Mouse (Mus musculus): ENCODE results near the gene Naa16. TPM values are rescaled to one million over a fixed set of nuclear protein-coding genes. Genes with fewer than 3 reads are reported as not detected.

Naa16 gene
- polyA plus RNA-seq, 1 experiment from 2014 or later: 41.2 TPM

DNA sequence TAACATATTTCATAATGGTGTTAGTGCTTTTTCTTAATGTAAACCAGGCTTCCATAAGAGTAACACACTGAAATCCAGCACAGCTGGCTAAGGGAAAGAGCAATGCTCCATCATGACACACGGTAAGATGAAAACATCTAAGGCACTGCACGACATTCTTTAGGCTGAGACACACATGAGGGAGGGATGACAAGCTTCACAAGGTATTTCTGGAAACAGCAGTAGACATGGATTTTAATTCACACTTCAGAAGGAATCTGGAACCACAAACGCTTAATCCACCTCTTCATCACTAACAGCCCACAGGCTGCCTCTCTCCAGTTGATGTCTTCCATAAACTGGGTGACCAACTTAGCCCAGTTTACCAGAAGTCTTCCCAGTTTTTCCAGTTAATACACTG, 44.2 kb downstream of the Naa16 start:
- no peak overlapping the region for H3K4me3 ChIP-seq (ENCODE audit: low read length)
- no peak overlapping the region for H3K9ac ChIP-seq (ENCODE audit: low read length)
- H3K27ac ChIP-seq (ENCODE audit: low read length): no peak overlapping the region
- no peaks in the 10 kb centered on the region for H3K27me3 ChIP-seq (ENCODE audit: control insufficient read depth, insufficient read depth, low read depth, low read length)
- peaks cover 45% of the 10 kb centered on the region for H3K36me3 ChIP-seq (ENCODE audit: control insufficient read depth, insufficient read depth, low read length)
- no peak for ATAC-seq (ENCODE audit: low read depth)
- H3K4me2 ChIP-seq (ENCODE audit: low read depth, low read length): no peak overlapping the region
- no peaks in the 10 kb centered on the region for H3K4me1 ChIP-seq (replicated peaks; ENCODE audit: control insufficient read depth, insufficient read depth, low read length)
- WGBS: 70% methylated on average over 3 of the region's 3 CpGs
- no peaks in the 10 kb centered on the region for H3K9me3 ChIP-seq (ENCODE audit: control insufficient read depth, low read length)

DNA sequence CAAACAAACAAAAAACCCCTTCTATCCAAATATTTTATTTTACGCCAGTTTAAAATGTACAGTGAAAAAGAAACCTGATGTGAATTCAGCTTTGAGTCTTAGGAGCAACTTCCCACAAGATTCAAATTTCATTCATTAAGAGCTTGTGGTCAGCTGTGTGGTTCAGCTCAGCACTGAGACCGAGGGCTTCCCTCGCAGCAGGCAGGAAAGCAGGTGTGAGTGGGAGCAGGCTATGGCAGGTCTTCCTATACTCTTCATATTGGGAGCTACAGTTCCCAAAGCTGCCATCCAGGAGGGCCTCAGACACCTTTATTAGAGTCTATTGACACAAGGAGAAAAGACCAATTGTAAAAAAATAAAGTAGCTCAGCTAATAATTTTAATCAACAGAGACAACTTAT, 55.0 kb downstream of the Naa16 start:
- Histone ChIP-seq H3K27me3 (ENCODE audit: control insufficient read depth, insufficient read depth, low read depth, low read length) (no peaks in the 10 kb centered on the region), H3K9ac (ENCODE audit: low read length) (no peak overlapping the region), H3K9me3 (ENCODE audit: control insufficient read depth, low read length) (no peaks in the 10 kb centered on the region), H3K4me2 (ENCODE audit: low read depth, low read length) (no peak overlapping the region), H3K4me3 (ENCODE audit: low read length) (no peak overlapping the region), H3K4me1 (replicated peaks; ENCODE audit: control insufficient read depth, insufficient read depth, low read length) (0 out of 2 replicates have a peak, but pooled peaks cover 4% of the 10 kb centered on the region), H3K36me3 (ENCODE audit: control insufficient read depth, insufficient read depth, low read length) (peaks cover 32% of the 10 kb centered on the region), H3K27ac (ENCODE audit: low read length) (no peak overlapping the region)
- WGBS: 92% methylated on average over 3 of the region's 3 CpGs
- no peak for ATAC-seq (ENCODE audit: low read depth)

DNA sequence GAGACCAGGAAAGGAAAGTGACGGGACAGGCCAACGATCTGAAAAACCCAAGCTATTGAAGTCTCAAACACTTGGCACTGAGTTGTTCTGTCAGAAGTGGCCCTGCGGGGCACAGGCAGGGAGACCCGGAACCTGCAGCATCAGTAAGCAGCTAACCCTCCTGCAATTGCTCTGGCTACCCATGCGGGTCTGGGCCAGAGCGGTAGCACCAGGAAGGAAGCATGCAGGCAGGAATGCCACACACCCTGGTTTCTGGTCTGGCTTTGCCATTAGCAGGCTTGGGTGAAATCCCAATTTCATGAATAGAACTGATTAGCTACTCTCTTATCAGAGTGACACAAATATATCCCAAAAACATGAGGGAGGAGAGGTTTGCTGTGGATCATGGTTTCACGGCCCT, 58.6 kb downstream of the Naa16 start:
- 0 out of 2 replicates have a peak, but pooled peaks cover 4% of the 10 kb centered on the region for H3K4me1 ChIP-seq (replicated peaks; ENCODE audit: control insufficient read depth, insufficient read depth, low read length)
- no peaks in the 10 kb centered on the region for H3K9me3 ChIP-seq (ENCODE audit: control insufficient read depth, low read length)
- no peak overlapping the region for H3K27ac ChIP-seq (ENCODE audit: low read length)
- 0 out of 2 replicates have a peak, but pooled peaks have one; percentile 20 for ATAC-seq (ENCODE audit: low read depth)
- no peak overlapping the region for H3K9ac ChIP-seq (ENCODE audit: low read length)
- H3K27me3 ChIP-seq (ENCODE audit: control insufficient read depth, insufficient read depth, low read depth, low read length): no peaks in the 10 kb centered on the region
- no peak overlapping the region for H3K4me3 ChIP-seq (ENCODE audit: low read length)
- peaks cover 15% of the 10 kb centered on the region for H3K36me3 ChIP-seq (ENCODE audit: control insufficient read depth, insufficient read depth, low read length)
- 57% methylated on average over 7 of the region's 7 CpGs for WGBS
- H3K4me2 ChIP-seq (ENCODE audit: low read depth, low read length): no peak overlapping the region

DNA sequence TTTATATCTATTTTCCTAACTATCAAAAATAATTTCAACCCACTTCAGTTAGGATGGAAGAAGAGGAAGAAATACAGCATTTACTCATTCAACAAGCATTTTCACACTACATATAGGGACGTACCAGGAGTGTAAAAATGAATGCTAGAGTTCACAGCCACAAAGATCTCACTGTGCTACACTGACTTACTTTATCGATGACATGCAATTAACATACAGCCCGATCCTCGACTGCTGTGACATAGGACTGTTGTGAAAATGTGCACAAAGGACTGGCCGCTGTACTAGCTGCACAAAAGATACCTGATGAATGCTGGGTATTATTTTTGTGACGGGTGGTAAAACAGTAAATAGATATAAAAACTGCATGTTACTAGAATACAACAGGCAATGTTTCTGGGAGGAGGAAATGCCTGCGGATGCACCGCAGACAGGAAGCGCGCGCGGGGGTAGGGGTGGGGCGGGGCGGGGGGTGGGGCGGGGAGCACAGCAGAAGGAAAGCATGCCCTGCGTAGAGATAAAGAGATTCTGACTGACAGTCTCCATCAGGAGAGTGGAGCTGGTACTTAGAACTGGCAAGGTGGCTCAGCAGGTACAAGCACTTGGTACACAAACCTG, 59.5 kb downstream of the Naa16 start:
- Histone ChIP-seq H3K4me3 (ENCODE audit: low read length) (peak overlapping the region; percentile 11), H3K4me1 (replicated peaks; ENCODE audit: control insufficient read depth, insufficient read depth, low read length) (0 out of 2 replicates have a peak, but pooled peaks cover 4% of the 10 kb centered on the region), H3K9me3 (ENCODE audit: control insufficient read depth, low read length) (no peaks in the 10 kb centered on the region), H3K4me2 (ENCODE audit: low read depth, low read length) (peak overlapping the region; percentile 16), H3K9ac (ENCODE audit: low read length) (no peak overlapping the region), H3K27me3 (ENCODE audit: control insufficient read depth, insufficient read depth, low read depth, low read length) (no peaks in the 10 kb centered on the region), H3K27ac (ENCODE audit: low read length) (no peak overlapping the region), H3K36me3 (ENCODE audit: control insufficient read depth, insufficient read depth, low read length) (peaks cover 7% of the 10 kb centered on the region; the same call in 1 of the 2 replicates)
- ATAC-seq (ENCODE audit: low read depth): peak; percentile 59; the same call in 1 of the 2 replicates
- WGBS: 48% methylated on average over 16 of the region's 16 CpGs

DNA sequence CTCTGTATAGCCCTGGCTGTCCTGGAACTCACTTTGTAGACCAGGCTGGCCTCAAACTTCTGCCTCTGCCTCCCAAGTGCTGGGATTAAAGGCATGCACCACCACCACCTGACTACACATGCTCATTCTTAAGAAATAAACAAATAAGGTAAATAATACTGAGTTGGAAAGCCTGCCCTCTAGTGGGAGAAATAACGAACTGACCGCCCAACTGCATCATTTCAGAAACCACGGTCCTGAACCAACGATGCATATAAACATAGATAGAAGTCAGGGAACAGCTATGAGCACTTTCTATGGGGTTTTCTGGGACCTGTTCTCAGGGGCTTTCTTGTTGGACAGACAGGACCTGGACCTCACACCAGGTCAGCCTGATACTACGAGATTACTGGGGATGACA, 63.5 kb downstream of the Naa16 start:
- Histone ChIP-seq H3K9me3 (ENCODE audit: control insufficient read depth, low read length) (no peaks in the 10 kb centered on the region), H3K36me3 (ENCODE audit: control insufficient read depth, insufficient read depth, low read length) (no peaks in the 10 kb centered on the region), H3K9ac (ENCODE audit: low read length) (no peak overlapping the region), H3K27me3 (ENCODE audit: control insufficient read depth, insufficient read depth, low read depth, low read length) (no peaks in the 10 kb centered on the region), H3K4me2 (ENCODE audit: low read depth, low read length) (no peak overlapping the region), H3K4me1 (replicated peaks; ENCODE audit: control insufficient read depth, insufficient read depth, low read length) (0 out of 2 replicates have a peak, but pooled peaks cover 2% of the 10 kb centered on the region), H3K27ac (ENCODE audit: low read length) (no peak overlapping the region), H3K4me3 (ENCODE audit: low read length) (no peak overlapping the region)
- ATAC-seq (ENCODE audit: low read depth): no peak
- WGBS: 21% methylated on average over 5 of the region's 5 CpGs

DNA sequence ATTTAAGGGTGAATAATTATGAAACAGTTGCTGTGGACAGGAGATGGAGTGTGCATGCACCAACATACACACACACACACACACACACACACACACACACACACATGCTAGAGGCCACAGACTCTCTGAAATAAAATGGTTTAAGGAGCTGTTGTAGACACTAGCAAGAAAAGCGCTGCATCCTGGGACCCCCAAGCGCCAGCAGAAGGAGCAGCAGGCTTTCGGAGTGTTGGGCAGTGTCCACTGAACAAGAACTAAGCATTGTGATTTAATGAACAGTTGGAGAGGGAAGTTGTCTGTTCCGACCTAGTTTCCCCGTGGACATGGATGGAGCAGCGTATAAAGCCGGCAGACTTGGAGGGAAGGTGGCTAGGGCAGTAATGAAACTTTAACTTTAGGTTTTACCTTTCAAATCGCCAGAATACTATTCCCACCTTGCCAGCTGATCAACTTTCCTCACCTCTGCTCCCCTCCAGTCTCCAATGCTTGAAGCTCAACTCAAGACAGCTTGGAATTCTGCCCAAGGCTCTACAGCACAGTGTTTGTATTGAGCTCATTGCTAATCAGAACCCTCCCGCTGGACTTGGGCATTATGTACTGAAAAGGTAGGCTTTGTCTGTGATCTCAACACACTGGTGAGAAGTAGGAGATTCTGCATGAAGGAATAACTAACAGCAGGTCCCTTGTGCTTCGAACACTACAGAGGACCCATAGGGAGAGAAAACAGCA, 66.3 kb downstream of the Naa16 start:
- H3K4me1 ChIP-seq (replicated peaks; ENCODE audit: control insufficient read depth, insufficient read depth, low read length): 0 out of 2 replicates have a peak, but pooled peaks cover 3% of the 10 kb centered on the region
- H3K36me3 ChIP-seq (ENCODE audit: control insufficient read depth, insufficient read depth, low read length): no peaks in the 10 kb centered on the region
- no peak overlapping the region for H3K9ac ChIP-seq (ENCODE audit: low read length)
- 72% methylated on average over 10 of the region's 10 CpGs for WGBS
- H3K4me3 ChIP-seq (ENCODE audit: low read length): no peak overlapping the region
- H3K4me2 ChIP-seq (ENCODE audit: low read depth, low read length): no peak overlapping the region
- H3K27me3 ChIP-seq (ENCODE audit: control insufficient read depth, insufficient read depth, low read depth, low read length): no peaks in the 10 kb centered on the region
- H3K9me3 ChIP-seq (ENCODE audit: control insufficient read depth, low read length): no peaks in the 10 kb centered on the region
- H3K27ac ChIP-seq (ENCODE audit: low read length): no peak overlapping the region
- no peak for ATAC-seq (ENCODE audit: low read depth)

DNA sequence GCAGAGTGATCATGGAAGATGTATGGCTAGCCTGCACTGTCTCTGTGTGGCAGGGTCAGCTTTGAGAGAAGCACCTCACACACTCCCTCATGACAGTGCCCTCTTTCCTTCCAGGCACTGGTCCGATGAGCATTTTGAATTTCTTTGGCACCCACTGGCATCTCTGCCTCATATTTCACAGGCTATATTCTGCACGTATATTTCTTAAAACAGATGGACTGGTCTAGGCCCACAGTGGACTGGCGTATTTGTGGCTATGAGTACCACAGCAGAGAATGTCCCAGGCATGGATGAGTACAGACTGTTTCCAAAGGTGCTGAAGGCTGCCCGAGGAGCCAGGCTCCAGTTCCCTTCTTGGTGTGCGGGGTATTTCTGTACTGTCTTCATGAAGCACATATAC, 68.7 kb downstream of the Naa16 start:
- H3K9ac ChIP-seq (ENCODE audit: low read length): no peak overlapping the region
- no peak overlapping the region for H3K4me2 ChIP-seq (ENCODE audit: low read depth, low read length)
- no peak overlapping the region for H3K27ac ChIP-seq (ENCODE audit: low read length)
- 76% methylated on average over 5 of the region's 5 CpGs for WGBS
- no peaks in the 10 kb centered on the region for H3K27me3 ChIP-seq (ENCODE audit: control insufficient read depth, insufficient read depth, low read depth, low read length)
- H3K9me3 ChIP-seq (ENCODE audit: control insufficient read depth, low read length): no peaks in the 10 kb centered on the region
- H3K4me1 ChIP-seq (replicated peaks; ENCODE audit: control insufficient read depth, insufficient read depth, low read length): 0 out of 2 replicates have a peak, but pooled peaks cover 3% of the 10 kb centered on the region
- ATAC-seq (ENCODE audit: low read depth): no peak
- no peaks in the 10 kb centered on the region for H3K36me3 ChIP-seq (ENCODE audit: control insufficient read depth, insufficient read depth, low read length)
- no peak overlapping the region for H3K4me3 ChIP-seq (ENCODE audit: low read length)

DNA sequence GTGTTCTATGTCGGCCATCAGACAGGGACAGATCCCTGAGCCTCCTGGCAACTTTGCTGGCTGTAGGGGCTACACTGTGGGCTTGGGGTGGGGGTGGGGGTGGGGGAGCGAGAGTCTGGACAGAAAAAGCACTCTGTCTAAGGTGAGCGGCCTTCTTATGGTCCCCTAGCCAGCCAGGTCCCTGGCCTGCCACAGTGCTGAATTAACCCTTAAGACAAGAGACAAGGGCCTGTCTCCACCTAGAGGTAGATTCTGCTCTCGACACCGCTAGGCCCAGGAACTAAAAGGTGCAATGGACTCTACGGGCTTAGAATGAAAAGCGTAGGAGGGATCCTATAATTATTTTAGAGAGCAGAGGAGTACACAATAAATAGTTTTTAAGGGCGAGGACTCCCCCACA, 69.4 kb downstream of the Naa16 start:
- no peaks in the 10 kb centered on the region for H3K9me3 ChIP-seq (ENCODE audit: control insufficient read depth, low read length)
- ATAC-seq (ENCODE audit: low read depth): peak; percentile 80
- 17% methylated on average over 8 of the region's 8 CpGs for WGBS
- no peak overlapping the region for H3K4me2 ChIP-seq (ENCODE audit: low read depth, low read length)
- H3K4me1 ChIP-seq (replicated peaks; ENCODE audit: control insufficient read depth, insufficient read depth, low read length): 0 out of 2 replicates have a peak, but pooled peaks cover 3% of the 10 kb centered on the region
- no peak overlapping the region for H3K27ac ChIP-seq (ENCODE audit: low read length)
- H3K4me3 ChIP-seq (ENCODE audit: low read length): no peak overlapping the region
- H3K36me3 ChIP-seq (ENCODE audit: control insufficient read depth, insufficient read depth, low read length): no peaks in the 10 kb centered on the region
- no peak overlapping the region for H3K9ac ChIP-seq (ENCODE audit: low read length)
- no peaks in the 10 kb centered on the region for H3K27me3 ChIP-seq (ENCODE audit: control insufficient read depth, insufficient read depth, low read depth, low read length)

DNA sequence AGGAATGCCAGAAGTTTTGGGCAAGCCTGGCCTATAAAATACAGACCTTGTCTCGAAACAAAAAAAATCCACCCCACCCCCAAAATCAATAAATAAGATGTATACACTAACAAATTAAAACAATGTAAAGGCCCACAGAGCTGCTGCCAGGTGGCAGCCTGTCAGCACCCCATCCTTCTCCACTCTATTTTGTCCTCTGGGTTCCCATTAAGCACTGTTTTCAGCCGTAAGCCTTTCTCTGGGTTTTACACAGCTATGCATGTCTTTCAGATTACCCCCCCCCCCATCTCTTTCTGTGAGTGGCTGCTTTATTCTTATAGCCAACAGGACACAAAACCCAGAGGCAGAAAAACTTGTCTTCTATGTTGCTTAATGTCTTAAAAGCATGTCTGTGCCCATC, 73.0 kb downstream of the Naa16 start:
- Histone ChIP-seq H3K27me3 (ENCODE audit: control insufficient read depth, insufficient read depth, low read depth, low read length) (no peaks in the 10 kb centered on the region), H3K9me3 (ENCODE audit: control insufficient read depth, low read length) (no peaks in the 10 kb centered on the region), H3K36me3 (ENCODE audit: control insufficient read depth, insufficient read depth, low read length) (no peaks in the 10 kb centered on the region), H3K4me1 (replicated peaks; ENCODE audit: control insufficient read depth, insufficient read depth, low read length) (0 out of 2 replicates have a peak, but pooled peaks cover 3% of the 10 kb centered on the region), H3K9ac (ENCODE audit: low read length) (no peak overlapping the region), H3K4me2 (ENCODE audit: low read depth, low read length) (no peak overlapping the region), H3K4me3 (ENCODE audit: low read length) (no peak overlapping the region), H3K27ac (ENCODE audit: low read length) (no peak overlapping the region)
- no peak for ATAC-seq (ENCODE audit: low read depth)
- WGBS: 86% methylated on average over 2 of the region's 2 CpGs

All from lung, embryonic 16.5 days (tissue).